Mouse (Mus musculus): ENCODE measurements around the gene Shb.

Shb gene

GRCm38 (mm10) chr4:45481431-45481830, 50.8 kb downstream of the Shb start:
- DNase-seq (ENCODE audit: low spot score), result no peak

DNA sequence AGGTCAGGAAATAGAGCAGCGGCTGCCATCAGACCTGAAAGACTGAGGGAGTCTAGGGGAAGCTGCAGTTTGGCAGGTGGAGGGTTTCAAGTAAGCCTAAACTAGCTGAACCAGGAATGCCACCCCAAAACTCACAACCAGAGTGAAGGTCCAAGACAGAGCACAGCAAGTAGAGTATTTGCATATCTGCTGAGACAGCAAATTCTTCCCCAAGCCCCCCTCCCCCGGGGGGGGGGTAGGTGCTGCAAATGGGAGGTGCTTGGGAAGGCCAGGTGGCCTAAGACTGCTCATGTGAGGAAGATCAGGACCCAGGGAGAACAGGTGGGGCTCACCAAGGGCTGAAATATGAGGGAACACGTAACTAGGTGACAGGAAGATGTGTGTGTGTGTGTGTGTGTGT, 51.7 kb downstream of the Shb start:
- DNase-seq (ENCODE audit: low spot score), result no peak

- DNase-seq (ENCODE audit: low spot score), result no peak
These were observed 52.8 kb downstream of the Shb start for GRCm38 (mm10) chr4:45479433-45479832.

DNA sequence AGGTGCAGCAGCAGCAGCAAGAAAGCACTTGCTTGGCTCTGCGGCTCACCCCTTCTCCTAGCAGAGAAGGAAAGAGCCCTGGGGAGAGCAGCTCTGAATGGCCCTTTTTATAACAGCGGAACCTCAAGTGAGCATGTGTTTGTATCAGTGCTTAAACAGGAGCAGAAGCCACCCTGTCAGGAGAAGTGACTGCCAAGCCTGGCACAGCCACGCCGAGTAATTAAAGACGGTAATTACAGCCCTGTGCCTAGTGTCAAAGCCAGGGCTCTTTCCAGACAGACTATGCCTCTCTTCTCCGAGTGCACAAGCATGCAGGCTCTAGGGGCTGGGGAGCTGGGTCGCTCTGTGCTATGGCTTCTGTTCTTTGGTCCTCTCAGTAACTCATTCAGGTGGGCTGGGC, 54.1 kb downstream of the Shb start:
- DNase-seq (ENCODE audit: low spot score), result peak; percentile 53

- no peak for DNase-seq (ENCODE audit: low spot score)
These were observed 55.2 kb downstream of the Shb start for GRCm38 (mm10) chr4:45477047-45477446.

GRCm38 (mm10) chr4:45474832-45475231, 57.4 kb downstream of the Shb start:
- DNase-seq (ENCODE audit: low spot score), result no peak

- no peak for DNase-seq (ENCODE audit: low spot score)
These were observed 58.1 kb downstream of the Shb start for GRCm38 (mm10) chr4:45474131-45474530.

DNA sequence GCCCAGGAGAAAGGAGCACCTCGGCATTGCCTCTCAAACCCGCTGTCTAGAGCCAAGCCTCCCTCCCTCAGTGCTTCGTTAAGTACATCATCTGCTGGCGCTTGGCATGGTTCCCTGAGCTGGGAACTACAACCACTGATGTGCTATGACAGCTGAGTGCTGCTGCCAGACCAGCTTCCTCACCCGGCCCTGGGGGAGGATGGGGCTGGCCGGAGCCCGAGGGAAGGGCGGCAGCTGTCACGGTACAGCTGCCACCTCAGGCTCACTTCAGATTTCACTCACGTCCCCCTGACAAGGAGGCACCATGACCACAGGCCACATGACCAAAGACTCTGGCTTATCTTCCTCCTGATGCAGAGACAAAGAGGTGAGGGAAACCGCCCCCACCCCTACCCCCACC, 59.1 kb downstream of the Shb start:
- peak; percentile 84 for DNase-seq (ENCODE audit: low spot score)

DNA sequence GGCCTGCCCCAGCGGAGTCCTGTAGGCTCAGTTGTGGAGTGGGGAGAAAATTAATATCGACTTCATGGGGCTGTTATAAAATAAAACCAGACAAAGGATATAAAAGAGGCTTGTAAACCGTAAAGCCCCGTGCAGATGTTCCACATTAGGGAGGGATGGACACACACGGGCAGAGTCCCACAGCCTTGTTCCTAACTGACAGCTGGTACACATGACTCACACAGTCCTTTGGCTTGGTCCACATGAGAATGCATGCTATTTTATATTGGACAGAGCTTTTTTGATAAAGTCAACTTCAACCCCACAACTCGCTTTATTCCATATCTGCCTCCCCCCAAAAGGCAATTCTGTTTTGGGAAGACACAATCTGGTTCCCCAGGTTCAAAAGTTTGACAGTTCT, 59.6 kb downstream of the Shb start:
- DNase-seq (ENCODE audit: low spot score), result peak; percentile 52

DNA sequence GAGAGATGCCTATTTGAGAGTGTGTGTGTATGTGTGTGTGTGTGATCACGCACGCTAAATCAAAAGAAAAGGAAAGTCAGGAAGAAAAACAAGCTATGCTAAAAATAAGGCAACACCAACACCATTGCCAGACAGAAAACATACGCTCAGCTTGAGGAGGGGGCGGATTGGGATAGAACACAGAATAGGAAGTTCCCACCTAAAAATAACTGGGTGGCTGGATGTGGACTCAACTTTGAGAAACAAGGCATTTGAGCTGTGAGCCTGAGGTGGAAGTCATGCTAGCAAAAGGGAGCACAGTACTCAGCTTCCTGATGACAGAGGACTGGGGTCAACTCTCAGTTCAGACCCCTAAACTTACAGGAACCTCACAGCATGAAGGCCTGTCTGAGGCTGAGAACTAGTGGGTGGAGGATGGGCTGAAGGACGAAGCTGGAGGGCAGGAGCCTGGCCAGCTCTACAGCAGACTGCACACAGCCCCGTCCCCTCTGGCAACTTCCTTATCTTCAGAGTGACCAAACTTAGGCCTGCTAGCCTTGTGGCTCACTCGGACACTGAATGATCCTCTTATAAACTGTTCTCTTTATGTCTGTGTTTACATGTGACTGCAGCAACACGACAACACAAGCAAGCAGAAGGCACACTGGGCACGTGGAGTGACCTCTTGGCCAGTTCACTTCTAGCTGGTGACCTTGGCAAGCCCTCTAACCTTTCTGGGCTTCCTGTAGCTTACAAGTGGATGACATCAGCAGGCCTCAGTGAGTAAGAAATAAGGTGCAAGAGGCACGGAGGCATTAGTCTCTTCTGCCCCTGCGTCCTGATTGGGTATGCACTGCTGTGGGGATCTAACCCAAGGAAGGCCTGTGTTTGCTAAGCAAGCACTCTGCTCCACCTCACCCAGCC, 60.4 kb downstream of the Shb start:
- no peak for DNase-seq (ENCODE audit: low spot score)

DNA sequence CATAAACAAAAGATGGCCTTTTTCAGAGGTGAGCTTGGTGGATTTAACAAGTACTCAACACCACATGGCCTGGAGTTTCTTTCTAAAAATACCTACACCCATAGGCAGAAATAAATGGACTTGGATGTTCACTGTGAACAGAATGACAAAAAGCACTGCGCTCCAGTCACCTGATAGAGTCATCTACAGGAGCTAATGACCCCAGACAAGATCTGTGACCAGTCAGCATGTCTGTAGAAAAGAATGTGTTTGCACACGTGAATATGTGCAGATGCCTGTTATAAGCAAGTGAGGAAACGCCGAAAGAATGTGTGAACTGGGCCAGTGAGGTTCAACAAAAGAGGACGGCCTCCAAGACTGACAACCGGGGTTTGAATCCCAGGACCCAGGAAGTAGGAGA, 63.2 kb downstream of the Shb start:
- no peak for DNase-seq (ENCODE audit: low spot score)

DNA sequence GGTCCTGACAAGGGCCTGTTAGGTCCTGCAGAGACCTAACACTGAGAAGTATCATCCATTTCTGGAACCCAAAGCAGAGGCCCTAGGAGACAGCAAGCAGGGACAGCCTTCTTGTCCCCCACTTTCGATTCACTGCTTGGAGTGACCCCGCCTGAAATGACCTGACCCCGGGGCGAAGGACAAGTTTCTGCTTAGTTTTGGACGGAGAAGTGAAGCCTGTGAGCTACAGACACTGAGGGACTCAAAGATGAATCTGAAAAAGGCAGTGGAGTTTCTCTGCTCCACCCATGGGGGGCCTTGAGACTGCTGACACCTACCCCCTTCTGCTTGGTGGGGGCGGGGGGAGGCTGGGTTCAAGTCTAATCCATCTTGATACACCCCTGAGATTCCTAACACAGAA, 63.8 kb downstream of the Shb start:
- DNase-seq (ENCODE audit: low spot score), result no peak

DNA sequence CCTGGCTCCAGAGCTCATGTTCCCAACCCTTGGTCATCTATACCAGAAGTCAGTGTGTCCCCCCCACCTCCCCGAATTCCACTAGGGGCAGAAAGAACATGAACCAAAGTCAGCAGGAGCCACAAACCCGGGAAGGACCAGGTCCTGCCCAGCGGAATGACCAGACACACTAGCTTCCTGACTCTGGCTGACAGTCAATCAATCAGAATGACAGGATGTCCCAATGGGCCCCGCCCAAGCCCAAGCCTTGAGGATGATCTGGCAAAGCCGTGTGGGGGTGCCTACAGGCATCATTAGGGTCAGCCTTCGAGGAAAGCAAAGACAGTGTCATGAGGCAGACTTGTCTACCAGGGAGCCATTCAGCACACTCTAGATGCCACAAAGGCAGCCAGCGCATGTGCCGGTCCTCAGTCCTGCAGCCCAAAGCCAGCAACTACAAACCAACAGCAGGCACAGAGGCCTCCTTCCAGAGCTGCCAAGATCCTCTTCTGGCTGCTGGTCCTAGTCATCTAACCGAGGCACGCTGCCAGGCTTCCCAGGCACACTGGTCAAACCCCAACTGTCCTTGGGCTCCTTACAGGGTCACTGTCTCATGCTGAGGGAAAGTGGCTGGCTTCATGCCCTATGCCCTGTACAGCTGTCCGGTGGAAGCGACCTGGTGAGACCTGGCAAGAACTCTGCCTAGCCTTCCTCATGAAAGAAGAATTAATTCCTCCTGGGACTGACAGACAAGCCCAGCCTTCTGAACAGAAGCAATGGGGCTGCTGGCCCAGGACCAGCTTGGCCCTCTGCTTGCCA, 65.0 kb downstream of the Shb start:
- peak; percentile 79 for DNase-seq (ENCODE audit: low spot score)

DNA sequence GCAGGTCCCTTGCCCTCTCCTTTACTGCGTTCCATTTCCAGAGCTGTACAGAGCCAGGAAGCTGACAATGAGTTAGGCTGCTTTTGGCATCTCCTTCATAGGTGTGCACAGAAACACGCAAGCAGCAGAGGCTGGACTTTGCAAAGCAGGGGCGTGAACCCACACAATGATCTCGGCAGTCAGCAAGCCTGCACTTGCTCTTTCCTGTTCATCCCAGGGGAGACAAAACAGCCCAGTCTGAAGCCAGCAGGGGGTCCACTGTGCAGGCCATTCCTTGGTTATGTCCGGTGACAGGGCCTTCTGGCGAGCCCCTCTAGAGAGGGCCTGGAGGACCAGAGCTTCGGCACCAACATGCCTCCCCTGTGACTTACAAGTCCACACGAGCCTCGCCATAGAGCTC, 67.3 kb downstream of the Shb start:
- DNase-seq (ENCODE audit: low spot score), result no peak

- DNase-seq (ENCODE audit: low spot score), result no peak
These were observed 67.7 kb downstream of the Shb start for GRCm38 (mm10) chr4:45464528-45464927.

DNA sequence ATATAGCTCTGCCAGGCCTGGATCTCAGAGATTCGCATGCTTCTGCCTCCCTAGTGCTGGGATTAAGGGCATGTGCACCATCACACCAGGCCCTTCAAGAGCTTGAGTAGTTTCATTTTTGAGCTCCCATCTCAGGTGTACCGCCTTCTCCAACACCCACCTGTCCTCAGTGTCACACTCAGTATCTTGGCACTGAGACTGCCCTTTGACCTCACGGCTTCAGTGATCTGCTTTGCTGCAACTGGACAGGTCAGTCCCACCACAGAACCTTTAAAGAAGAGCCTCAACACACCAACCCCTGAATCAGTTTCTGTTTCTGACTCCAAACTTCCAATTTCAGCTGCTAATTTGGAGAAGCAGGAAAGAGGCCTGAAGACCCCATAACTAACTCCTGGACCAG, 68.1 kb downstream of the Shb start:
- no peak for DNase-seq (ENCODE audit: low spot score)

GRCm38 (mm10) chr4:45462628-45463027, 69.6 kb downstream of the Shb start:
- DNase-seq (ENCODE audit: low spot score), result no peak

DNA sequence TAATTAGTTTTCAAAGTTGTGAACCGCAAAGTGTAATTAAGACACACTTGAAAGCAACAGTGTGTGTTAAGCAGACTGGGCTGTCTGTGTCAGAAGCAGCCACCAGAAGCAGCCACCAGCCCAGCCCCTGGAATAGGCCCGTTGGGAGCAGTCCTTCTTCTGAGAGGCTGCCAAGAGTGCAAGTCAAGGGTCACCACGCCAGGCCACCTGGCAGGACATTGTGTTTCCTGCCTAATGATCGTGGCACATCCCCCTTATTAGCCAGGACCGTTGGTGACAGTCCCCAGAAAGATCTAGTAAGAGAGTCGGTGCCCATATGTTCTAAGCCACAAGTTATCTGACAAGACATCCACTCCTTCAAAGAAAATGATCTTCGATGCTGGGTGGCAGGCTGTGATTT, 70.6 kb downstream of the Shb start:
- DNase-seq (ENCODE audit: low spot score), result no peak

DNA sequence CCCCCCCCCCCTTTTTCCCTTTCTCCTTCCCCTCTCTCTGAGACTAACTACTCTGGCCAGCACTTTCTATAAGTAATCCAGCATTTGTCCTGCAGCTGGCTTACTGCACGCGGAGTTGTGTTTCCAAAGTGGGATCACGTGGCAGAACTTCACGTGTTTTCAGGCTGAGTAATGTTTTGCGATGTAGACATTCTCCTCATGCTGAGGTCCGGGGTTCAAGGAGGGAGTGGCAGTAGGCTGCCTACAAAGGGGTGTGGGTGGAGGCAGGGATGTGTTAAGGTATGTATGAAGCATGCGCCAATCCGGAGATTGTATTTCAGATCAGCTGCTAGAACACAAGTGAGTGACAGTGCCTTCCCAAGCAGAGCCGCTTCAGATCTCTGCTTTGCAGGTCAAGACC, 72.9 kb downstream of the Shb start:
- no peak for DNase-seq (ENCODE audit: low spot score)

- DNase-seq (ENCODE audit: low spot score), result no peak
These were observed 74.7 kb downstream of the Shb start for GRCm38 (mm10) chr4:45457543-45457942.

DNA sequence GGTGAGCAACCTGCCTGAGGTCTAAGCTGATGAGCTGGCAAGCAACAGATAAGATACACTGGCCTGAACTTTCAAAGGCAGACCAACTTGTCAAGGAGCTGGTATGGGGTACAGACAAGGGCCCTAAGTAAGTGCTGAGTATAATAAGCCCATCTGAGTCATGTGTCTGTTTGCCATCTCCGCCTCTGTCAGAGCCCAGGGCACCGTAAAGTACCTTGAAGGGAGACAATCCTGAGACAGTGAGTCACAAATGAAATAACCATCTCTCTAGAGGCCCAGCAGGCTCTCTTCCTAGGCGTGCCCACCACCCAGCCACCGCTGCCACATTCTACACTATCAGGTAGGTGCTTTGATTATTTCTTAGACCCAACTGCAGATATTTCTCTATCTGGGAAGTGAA, 77.3 kb downstream of the Shb start:
- peak; percentile 64 for DNase-seq (ENCODE audit: low spot score)

DNA sequence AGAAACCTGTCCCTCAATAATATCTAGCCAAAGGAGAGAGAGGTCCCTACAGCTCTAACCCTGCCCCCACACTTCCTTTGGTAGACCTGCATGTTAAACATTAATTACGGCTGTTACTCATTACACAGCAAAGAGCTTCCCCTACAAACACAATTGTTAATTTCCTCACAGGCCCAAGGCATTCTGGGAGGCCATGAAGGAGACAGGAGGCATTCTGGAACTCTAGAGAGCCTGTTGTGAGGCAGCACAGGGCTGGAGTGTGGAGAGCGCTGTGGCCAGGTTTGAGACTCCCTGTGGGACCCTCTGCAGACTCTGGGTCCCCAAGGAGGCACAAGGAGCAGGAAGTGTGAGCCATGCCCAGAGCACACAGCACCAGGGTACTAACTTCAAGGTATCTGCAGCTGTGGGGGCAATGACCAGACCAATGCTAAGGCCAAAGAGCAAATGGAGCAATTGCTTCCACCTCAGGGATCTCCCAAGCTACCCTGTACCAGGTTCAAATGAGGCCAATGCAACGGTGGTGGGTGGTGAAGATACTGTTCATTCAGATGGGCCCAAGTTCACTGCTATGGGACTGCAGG, 78.9 kb downstream of the Shb start:
- no peak for DNase-seq (ENCODE audit: low spot score)

- no peak for DNase-seq (ENCODE audit: low spot score)
These were observed 79.6 kb downstream of the Shb start for GRCm38 (mm10) chr4:45452569-45453111.
